Mouse (Mus musculus) monocyte, adult 59 days (primary cell): ENCODE measurements around the gene Rpl39l. TPM values are rescaled to one million over a fixed set of nuclear protein-coding genes. Genes with fewer than 3 reads are reported as not detected.

Experiments used
- total RNA-seq, 2 experiments: library from RNA; stranded (reverse); gene quantifications; one replicate each; pipeline ENCODE4 v1.2.4; 2023

Rpl39l gene
- total RNA-seq, result not detected

GRCm38 (mm10) chr16:10170005-10170404, at the start of gene Rpl39l:
Rpl39l (plus strand) TSS chr16:10170226.

GRCm38 (mm10) chr16:10192679-10193506, 22.9 kb downstream of the Rpl39l start, which contains the start of gene Atf7ip2:
Atf7ip2 (plus strand) TSS chr16:10192712.

Other genes with a start within 250 kb of the Rpl39l start
- not detected for gene Grin2a, start 174.7 kb upstream of the Rpl39l start, total RNA-seq
- under 1 TPM in 1 of 2 experiments, not detected in 1; 0.47 TPM for gene Atf7ip2, start 22.5 kb downstream of the Rpl39l start, total RNA-seq
- gene Emp2, start 143.7 kb downstream of the Rpl39l start, total RNA-seq, result under 1 TPM in 1 of 2 experiments, not detected in 1; 0.24 TPM
- gene Tekt5, start 225.3 kb downstream of the Rpl39l start, total RNA-seq, result not detected
- 10 to 100 TPM; 39.1 to 41.8 TPM for gene Nubp1, start 241.7 kb downstream of the Rpl39l start, total RNA-seq